Mouse (Mus musculus) liver, adult (tissue): Measurements from ENCODE around the gene Pdhb.
A peak's percentile ranks its signal among the peaks of the same experiment; 100 is the strongest.

ENCODE experiments used
- GATA4 ChIP-seq: IDR thresholded peaks from 2 replicates; pipeline ENCODE4 v1.6.1; 2014; ENCODE audit warnings: mild to moderate bottlenecking, low read length; ENCODE audit not compliant: insufficient replicate concordance

Pdhb gene

GRCm38 (mm10) chr14:8172507-8173410 lies at the start of gene Pdhb:
TSS of gene Pdhb (minus strand) at chr14:8173025.
- TF ChIP-seq GATA4: peak; percentile 89; the same call in 1 of the 2 replicates

GRCm38 (mm10) chr14:8222561-8222960 lies 49.7 kb upstream of the Pdhb start:
- no peak for TF ChIP-seq GATA4

GRCm38 (mm10) chr14:8220912-8221311 lies 48.1 kb upstream of the Pdhb start:
- no peak for TF ChIP-seq GATA4

- TF ChIP-seq GATA4: no peak
Observed at GRCm38 (mm10) chr14:8220306-8220705, 47.5 kb upstream of the Pdhb start.

- TF ChIP-seq GATA4: no peak
Observed at GRCm38 (mm10) chr14:8219876-8220275, 47.1 kb upstream of the Pdhb start.

DNA sequence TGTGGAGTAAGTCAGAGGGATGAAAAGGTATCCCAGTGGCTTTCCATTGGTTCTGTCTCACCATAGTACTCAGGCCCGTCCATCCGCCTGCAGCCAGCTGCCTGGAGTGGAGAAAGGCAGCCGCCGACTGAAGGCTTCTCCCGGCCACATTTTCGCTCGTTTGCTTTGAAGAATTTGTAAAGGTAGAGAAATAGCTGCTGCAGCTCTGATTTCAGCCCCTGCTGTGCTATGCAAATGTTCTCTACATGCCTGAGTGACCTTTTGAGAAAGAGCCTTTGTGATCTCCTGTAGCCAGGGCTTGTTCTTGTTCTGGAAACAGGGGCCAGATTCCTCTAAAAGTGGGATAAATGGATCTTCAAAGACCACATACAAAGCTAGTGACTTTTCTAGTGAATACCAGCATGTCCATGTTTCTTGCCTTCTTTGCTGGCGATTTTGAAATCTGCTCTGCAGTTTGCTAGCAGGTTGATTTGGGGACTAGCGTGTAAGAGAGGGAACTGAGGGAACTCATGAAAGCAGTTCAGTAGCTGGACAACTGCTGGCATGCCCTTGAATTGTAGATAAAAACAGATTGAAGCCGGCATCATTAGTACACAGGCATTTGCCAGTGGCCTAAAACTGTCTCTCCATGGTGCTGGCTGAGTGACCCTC lies 46.0 kb upstream of the Pdhb start:
- no peak for TF ChIP-seq GATA4

DNA sequence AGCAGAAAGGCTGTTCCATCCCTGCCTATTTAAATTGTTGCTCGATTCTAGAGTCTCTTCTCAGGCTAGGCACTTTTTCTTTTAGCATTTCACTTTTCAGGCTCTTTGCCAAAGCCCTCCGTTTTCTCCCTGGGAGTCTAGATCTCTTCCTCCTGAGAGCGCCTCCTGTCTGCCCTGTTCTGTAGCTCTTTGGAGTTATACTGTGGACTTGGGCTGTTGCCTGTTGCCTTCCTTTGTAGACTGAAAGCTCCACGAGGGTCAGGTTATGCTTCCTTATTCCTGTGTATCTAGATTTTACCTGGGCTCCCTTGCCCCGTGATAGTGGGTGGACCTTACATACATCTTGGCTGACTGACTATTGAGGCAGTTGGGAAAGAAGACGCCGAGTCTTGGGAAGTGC lies 45.4 kb upstream of the Pdhb start:
- no peak for TF ChIP-seq GATA4

- no peak for TF ChIP-seq GATA4
Observed at GRCm38 (mm10) chr14:8216100-8216499, 43.3 kb upstream of the Pdhb start.

- TF ChIP-seq GATA4: no peak
Observed at GRCm38 (mm10) chr14:8215208-8215778, 42.5 kb upstream of the Pdhb start.

GRCm38 (mm10) chr14:8214299-8215207 lies 41.7 kb upstream of the Pdhb start:
- TF ChIP-seq GATA4: no peak

- no peak for TF ChIP-seq GATA4
Observed at GRCm38 (mm10) chr14:8213803-8214224, 41.0 kb upstream of the Pdhb start, which contains the start of gene Kctd6. TSS of gene Kctd6 (plus strand) at chr14:8214140.

- no peak for TF ChIP-seq GATA4
Observed at GRCm38 (mm10) chr14:8212996-8213395, 40.2 kb upstream of the Pdhb start.

DNA sequence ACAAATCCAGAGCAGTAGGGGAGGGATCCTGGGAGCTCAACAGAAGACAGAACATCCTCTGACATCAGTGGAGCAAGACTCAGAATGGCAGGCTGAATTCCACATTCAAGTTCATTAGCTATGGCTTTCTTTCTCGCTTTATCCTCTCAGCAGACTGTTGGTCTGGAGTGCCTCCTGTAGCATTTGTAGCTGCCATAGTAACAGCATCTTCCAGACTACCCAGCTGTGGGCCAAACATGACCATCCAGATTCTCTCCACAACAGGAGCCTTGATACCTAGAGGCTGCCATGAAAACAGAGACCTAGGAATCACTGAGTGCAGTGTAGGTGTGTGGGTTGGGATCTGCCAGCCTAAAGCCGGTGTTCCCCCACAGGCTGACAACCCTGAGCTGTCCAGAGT lies 37.1 kb upstream of the Pdhb start:
- TF ChIP-seq GATA4: no peak

- no peak for TF ChIP-seq GATA4
Observed at GRCm38 (mm10) chr14:8208876-8209275, 36.1 kb upstream of the Pdhb start.

DNA sequence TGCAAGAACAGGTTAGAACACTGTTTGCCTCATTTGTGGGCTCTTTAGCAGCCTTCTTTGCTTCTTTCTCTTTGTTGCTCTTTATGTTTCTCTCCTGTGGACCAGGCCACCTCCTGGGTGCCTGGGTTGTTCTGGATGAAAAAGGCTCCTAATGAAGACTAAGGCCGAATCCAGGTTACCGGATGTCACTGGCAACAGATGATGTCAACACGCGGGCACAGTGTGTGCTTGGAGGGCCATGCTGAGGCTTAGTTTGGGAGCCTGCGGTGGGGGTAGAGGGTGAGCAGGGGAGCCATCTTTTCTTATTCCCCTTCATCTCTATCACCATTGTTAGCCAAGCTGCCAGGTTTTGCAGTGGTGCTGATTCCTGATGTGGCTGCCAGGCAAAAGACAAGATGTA lies 34.7 kb upstream of the Pdhb start:
- no peak for TF ChIP-seq GATA4
